7 mouse cellular contexts compared by ENCODE assay signal in the genomic region with DNA sequence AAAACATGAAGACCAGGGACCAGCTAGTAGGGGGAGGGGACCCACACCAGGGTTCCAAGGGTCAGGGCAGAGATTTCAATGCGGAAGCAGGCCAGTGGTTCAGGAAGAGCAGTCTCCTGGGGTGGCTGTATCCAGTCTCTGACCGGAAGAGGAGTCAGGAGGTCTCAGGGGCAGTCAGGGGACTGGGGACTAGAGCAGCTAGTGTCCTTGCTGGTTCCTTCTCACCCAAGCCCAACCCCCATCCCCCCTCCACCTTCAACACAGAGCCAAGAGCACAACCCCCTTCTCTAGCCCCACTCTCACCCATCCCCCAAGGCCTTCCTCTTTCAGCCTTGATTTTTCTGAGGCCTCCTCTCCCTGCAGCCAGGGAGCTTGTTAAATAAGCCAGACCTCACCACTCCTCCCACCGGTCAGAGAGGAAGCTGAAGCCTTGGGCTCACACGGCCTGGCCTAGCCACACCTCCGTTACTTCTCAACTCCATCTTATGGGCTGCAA. TPM values are rescaled to one million over a fixed set of nuclear protein-coding genes. Genes with fewer than 3 reads are reported as not detected.
A peak's percentile ranks its signal among the peaks of the same experiment; 100 is the strongest.
DNase-seq lines count a peak whose midpoint lies in the region; ATAC-seq lines count a peak whose summit lies in the region.

No protein-coding gene starts in this region.

- no peaks in the 10 kb centered on the region for H3K9me3 ChIP-seq in midbrain, embryonic 11.5 days (ENCODE audit: control insufficient read depth, low read length)
- H3K9me3 ChIP-seq in midbrain, embryonic 13.5 days: no peaks in the 10 kb centered on the region
- no peaks in the 10 kb centered on the region for H3K9me3 ChIP-seq in embryonic facial prominence, embryonic 14.5 days (ENCODE audit: control insufficient read depth, low read length)
- H3K9me3 ChIP-seq in kidney, embryonic 15.5 days (replicated peaks): no peaks in the 10 kb centered on the region
- peaks cover 9% of the 10 kb centered on the region for H3K9me3 ChIP-seq in megakaryocyte, embryonic 14.5 days
- H3K9me3 ChIP-seq in midbrain, embryonic 14.5 days (ENCODE audit: control insufficient read depth, low read length): no peaks in the 10 kb centered on the region

- no peak overlapping the region for H3K27ac ChIP-seq in midbrain, embryonic 11.5 days (ENCODE audit: low read depth, low read length)
- H3K27ac ChIP-seq in midbrain, embryonic 13.5 days: no peak overlapping the region
- H3K27ac ChIP-seq in embryonic facial prominence, embryonic 14.5 days (replicated peaks; ENCODE audit: low read depth, low read length): no peak overlapping the region
- H3K27ac ChIP-seq in kidney, embryonic 15.5 days: peak overlapping the region; percentile 78
- H3K27ac ChIP-seq in midbrain, embryonic 14.5 days (replicated peaks; ENCODE audit: low read depth, low read length): no peak overlapping the region

- no peak overlapping the region for H3K4me2 ChIP-seq in midbrain, embryonic 11.5 days
- no peak overlapping the region for H3K4me2 ChIP-seq in midbrain, embryonic 13.5 days (replicated peaks)
- H3K4me2 ChIP-seq in embryonic facial prominence, embryonic 14.5 days (ENCODE audit: low read depth, low read length): no peak overlapping the region
- peak overlapping the region; percentile 4; the same call in 1 of the 2 replicates for H3K4me2 ChIP-seq in kidney, embryonic 15.5 days
- no peak overlapping the region for H3K4me2 ChIP-seq in midbrain, embryonic 14.5 days (ENCODE audit: low read length)

- no peak overlapping the region for H3K9ac ChIP-seq in midbrain, embryonic 11.5 days (ENCODE audit: low read length)
- H3K9ac ChIP-seq in midbrain, embryonic 13.5 days (replicated peaks): no peak overlapping the region
- no peak overlapping the region for H3K9ac ChIP-seq in embryonic facial prominence, embryonic 14.5 days (ENCODE audit: low read depth, low read length)
- H3K9ac ChIP-seq in kidney, embryonic 15.5 days: no peak overlapping the region
- H3K9ac ChIP-seq in midbrain, embryonic 14.5 days (replicated peaks; ENCODE audit: low read length): no peak overlapping the region

- H3K36me3 ChIP-seq in midbrain, embryonic 11.5 days (ENCODE audit: control insufficient read depth, insufficient read depth, low read length): no peaks in the 10 kb centered on the region
- H3K36me3 ChIP-seq in midbrain, embryonic 13.5 days: no peaks in the 10 kb centered on the region
- no peaks in the 10 kb centered on the region for H3K36me3 ChIP-seq in embryonic facial prominence, embryonic 14.5 days (ENCODE audit: control insufficient read depth, insufficient read depth, low read length)
- H3K36me3 ChIP-seq in kidney, embryonic 15.5 days: no peaks in the 10 kb centered on the region
- no peaks in the 10 kb centered on the region for H3K36me3 ChIP-seq in megakaryocyte, embryonic 14.5 days (replicated peaks; ENCODE audit: low read length)
- H3K36me3 ChIP-seq in midbrain, embryonic 14.5 days (ENCODE audit: control insufficient read depth, insufficient read depth, low read length): no peaks in the 10 kb centered on the region

- peaks cover 20% of the 10 kb centered on the region for H3K4me1 ChIP-seq in midbrain, embryonic 11.5 days (ENCODE audit: control insufficient read depth, insufficient read depth, low read length)
- peaks cover 24% of the 10 kb centered on the region for H3K4me1 ChIP-seq in midbrain, embryonic 13.5 days (replicated peaks)
- H3K4me1 ChIP-seq in embryonic facial prominence, embryonic 14.5 days (ENCODE audit: control insufficient read depth, insufficient read depth, low read length): peaks cover 24% of the 10 kb centered on the region
- peaks cover 48% of the 10 kb centered on the region for H3K4me1 ChIP-seq in kidney, embryonic 15.5 days
- peaks cover 39% of the 10 kb centered on the region for H3K4me1 ChIP-seq in megakaryocyte, embryonic 14.5 days
- peaks cover 14% of the 10 kb centered on the region for H3K4me1 ChIP-seq in midbrain, embryonic 14.5 days (ENCODE audit: control insufficient read depth, insufficient read depth, low read length)

- WGBS in midbrain, embryonic 11.5 days: 20% methylated on average over 5 of the region's 5 CpGs
- 24% methylated on average over 5 of the region's 5 CpGs for WGBS in midbrain, embryonic 13.5 days
- 16% methylated on average over 4 of the region's 5 CpGs for WGBS in embryonic facial prominence, embryonic 14.5 days
- WGBS in kidney, embryonic 15.5 days: 29% methylated on average over 5 of the region's 5 CpGs
- 32% methylated on average over 5 of the region's 5 CpGs for WGBS in midbrain, embryonic 14.5 days

- H3K27me3 ChIP-seq in midbrain, embryonic 11.5 days (ENCODE audit: control insufficient read depth, insufficient read depth, low read length): peaks cover 7% of the 10 kb centered on the region
- peaks cover 21% of the 10 kb centered on the region for H3K27me3 ChIP-seq in midbrain, embryonic 13.5 days
- no peaks in the 10 kb centered on the region for H3K27me3 ChIP-seq in embryonic facial prominence, embryonic 14.5 days (replicated peaks; ENCODE audit: control insufficient read depth, insufficient read depth, low read length)
- H3K27me3 ChIP-seq in kidney, embryonic 15.5 days: no peaks in the 10 kb centered on the region
- peaks cover 72% of the 10 kb centered on the region for H3K27me3 ChIP-seq in megakaryocyte, embryonic 14.5 days (replicated peaks)
- peaks cover 9% of the 10 kb centered on the region for H3K27me3 ChIP-seq in midbrain, embryonic 14.5 days (ENCODE audit: control insufficient read depth, insufficient read depth, low read length)

- DNase-seq in midbrain, embryonic 11.5 days (ENCODE audit: low spot score, missing footprints): no peak
- DNase-seq in embryonic facial prominence, embryonic 14.5 days (ENCODE audit: low spot score): peak; percentile 70
- no peak for DNase-seq in cerebellum, adult 8-10 months
- no peak for DNase-seq in midbrain, embryonic 14.5 days

- H3K4me3 ChIP-seq in midbrain, embryonic 11.5 days (ENCODE audit: low read depth, low read length): no peak overlapping the region
- H3K4me3 ChIP-seq in midbrain, embryonic 13.5 days (replicated peaks): no peak overlapping the region
- no peak overlapping the region for H3K4me3 ChIP-seq in embryonic facial prominence, embryonic 14.5 days (ENCODE audit: low read depth, low read length)
- no peak overlapping the region for H3K4me3 ChIP-seq in kidney, embryonic 15.5 days (replicated peaks)
- peak overlapping the region; percentile 26 for H3K4me3 ChIP-seq in megakaryocyte, embryonic 14.5 days (replicated peaks)
- no peak overlapping the region for H3K4me3 ChIP-seq in midbrain, embryonic 14.5 days (replicated peaks; ENCODE audit: low read depth, low read length)

- ATAC-seq in midbrain, embryonic 11.5 days (ENCODE audit: low FRiP score): 0 out of 2 replicates have a peak, but pooled peaks have one; percentile 25
- ATAC-seq in midbrain, embryonic 13.5 days: no peak
- ATAC-seq in embryonic facial prominence, embryonic 14.5 days (ENCODE audit: low read depth): no peak
- 0 out of 2 replicates have a peak, but pooled peaks have one; percentile 26 for ATAC-seq in kidney, embryonic 15.5 days (replicated peaks; ENCODE audit: low FRiP score)
- ATAC-seq in midbrain, embryonic 14.5 days (ENCODE audit: low FRiP score, low TSS enrichment): no peak

RNA-seq across cellular contexts. Expression of a gene that starts 1.4 kb away (rescaled TPM):
- polyA plus RNA-seq in midbrain, embryonic 11.5 days (2014; fragmentation: Nextera tagmentation; extraction: Ambion mirVana): 2.6 and 2.8 TPM in 2 replicates
- 1.5 and 1.7 TPM in 2 replicates for polyA plus RNA-seq in midbrain, embryonic 13.5 days (2015; fragmentation: Nextera tagmentation; extraction: Ambion mirVana)
- polyA plus RNA-seq in embryonic facial prominence, embryonic 14.5 days (2014; fragmentation: Nextera tagmentation; extraction: Ambion mirVana): 10.1 and 10.6 TPM in 2 replicates
- polyA plus RNA-seq in kidney, embryonic 15.5 days (2015; fragmentation: Nextera tagmentation; extraction: Ambion mirVana): 5.8 and 6.9 TPM in 2 replicates
- polyA plus RNA-seq in megakaryocyte, embryonic 14.5 days (2012; ENCODE audit: insufficient read depth, low replicate concordance): 11.6 and 18.0 TPM in 2 replicates
- 1.1 and 1.3 TPM in 2 replicates for polyA plus RNA-seq in midbrain, embryonic 14.5 days (2014; fragmentation: Nextera tagmentation; extraction: Ambion mirVana)

RNA-seq across cellular contexts. Expression of a gene that starts 20.4 kb away (rescaled TPM):
- 34.6 and 38.9 TPM in 2 replicates for polyA plus RNA-seq in midbrain, embryonic 11.5 days (2014; fragmentation: Nextera tagmentation; extraction: Ambion mirVana)
- polyA plus RNA-seq in midbrain, embryonic 13.5 days (2015; fragmentation: Nextera tagmentation; extraction: Ambion mirVana): 27.9 and 30.1 TPM in 2 replicates
- 59.2 and 61.4 TPM in 2 replicates for polyA plus RNA-seq in embryonic facial prominence, embryonic 14.5 days (2014; fragmentation: Nextera tagmentation; extraction: Ambion mirVana)
- polyA plus RNA-seq in kidney, embryonic 15.5 days (2015; fragmentation: Nextera tagmentation; extraction: Ambion mirVana): 39.7 and 43.9 TPM in 2 replicates
- polyA plus RNA-seq in megakaryocyte, embryonic 14.5 days (2012; ENCODE audit: insufficient read depth, low replicate concordance): 11.1 and 12.3 TPM in 2 replicates
- 31.4 and 33.7 TPM in 2 replicates for polyA plus RNA-seq in midbrain, embryonic 14.5 days (2014; fragmentation: Nextera tagmentation; extraction: Ambion mirVana)

Comparison
In these comparisons a context has a peak if more than half of its experiments do, and no peak if none do; other contexts are left out.
1. ATAC-seq: peak in midbrain, embryonic 11.5 days (single experiment) and kidney, embryonic 15.5 days (single experiment); none in midbrain, embryonic 13.5 days (single experiment), embryonic facial prominence, embryonic 14.5 days (single experiment) and midbrain, embryonic 14.5 days (single experiment).